Comparison of ENCODE assay signal across 22 mouse cellular contexts in genomic region chr5:4348334-4348733, GRCm38 (mm10).
A peak's percentile ranks its signal among the peaks of the same experiment; 100 is the strongest.
DNase-seq lines count a peak whose midpoint lies in the region; ATAC-seq lines count a peak whose summit lies in the region.
"Had no signal": no experiment of that assay in that cellular context is flagged by ENCODE, and none has a peak within 500 bp of the region (broad histone marks: within the 10 kb centered on the region; RNA-seq: fewer than 3 reads in every experiment).

No protein-coding gene starts in this region.

- 78% methylated on average over 4 of the region's 4 CpGs for WGBS in midbrain, embryonic 15.5 days

- H3K4me3 ChIP-seq in midbrain, embryonic 15.5 days, result no peak overlapping the region
- H3K4me3 ChIP-seq: embryonic facial prominence, embryonic 10.5 days; embryonic facial prominence, embryonic 12.5 days; forebrain, embryonic 13.5 days; forebrain, embryonic 15.5 days had no signal

- no peak for DNase-seq in cerebellum, adult 8-10 months
- DNase-seq in MN1 (ENCODE audit: low spot score), result no peak
- DNase-seq: adrenal gland, adult 2 months; adrenal gland, postnatal 10 days; adrenal gland, postnatal 25 days; cerebellum, adult 11 months; cerebellum, adult 18-20 months; cerebellum, adult 9-11 months; cerebellum, postnatal 14 days; cerebellum, postnatal 36 days; forebrain, postnatal 0 days had no signal

- H3K36me3 ChIP-seq in midbrain, embryonic 15.5 days (replicated peaks), result no peaks in the 10 kb centered on the region
- H3K36me3 ChIP-seq: embryonic facial prominence, embryonic 10.5 days; embryonic facial prominence, embryonic 12.5 days; forebrain, embryonic 15.5 days had no signal

- H3K9me3 ChIP-seq in midbrain, embryonic 15.5 days, result no peaks in the 10 kb centered on the region
- H3K9me3 ChIP-seq: embryonic facial prominence, embryonic 10.5 days; embryonic facial prominence, embryonic 12.5 days; forebrain, embryonic 13.5 days; forebrain, embryonic 15.5 days had no signal

- H3K9ac ChIP-seq in midbrain, embryonic 15.5 days, result no peak overlapping the region
- H3K9ac ChIP-seq: embryonic facial prominence, embryonic 12.5 days; forebrain, embryonic 13.5 days; forebrain, embryonic 15.5 days; forebrain, postnatal 0 days had no signal

- H3K4me2 ChIP-seq in midbrain, embryonic 15.5 days, result no peak overlapping the region
- H3K4me2 ChIP-seq: embryonic facial prominence, embryonic 12.5 days; forebrain, embryonic 13.5 days; forebrain, embryonic 15.5 days had no signal

- H3K4me1 ChIP-seq in midbrain, embryonic 15.5 days, result no peaks in the 10 kb centered on the region
- H3K4me1 ChIP-seq: embryonic facial prominence, embryonic 10.5 days; embryonic facial prominence, embryonic 12.5 days; forebrain, embryonic 13.5 days; forebrain, embryonic 15.5 days had no signal

- no peak overlapping the region for H3K27ac ChIP-seq in midbrain, embryonic 15.5 days
- H3K27ac ChIP-seq: embryonic facial prominence, embryonic 10.5 days; embryonic facial prominence, embryonic 12.5 days; forebrain, embryonic 13.5 days; forebrain, embryonic 15.5 days had no signal

- H3K27me3 ChIP-seq in midbrain, embryonic 15.5 days (replicated peaks), result no peaks in the 10 kb centered on the region
- H3K27me3 ChIP-seq: embryonic facial prominence, embryonic 12.5 days; forebrain, embryonic 13.5 days; forebrain, embryonic 15.5 days had no signal

- peak; percentile 64 for ATAC-seq in common myeloid progenitor, adult 5-6 weeks (replicated peaks; ENCODE audit: low read depth, poor library complexity, severe bottlenecking)
- peak; percentile 80 for ATAC-seq in granulocyte monocyte progenitor cell, adult 5-6 weeks (replicated peaks; ENCODE audit: poor library complexity, severe bottlenecking)
- peak; percentile 74 for ATAC-seq in megakaryocyte progenitor cell, adult 5-6 weeks (replicated peaks; ENCODE audit: poor library complexity)
- peak; percentile 31; the same call in 1 of the 2 replicates for ATAC-seq in neutrophil, adult 5-6 weeks (ENCODE audit: extremely low read depth, insufficient number of reproducible peaks, low FRiP score, poor library complexity, severe bottlenecking)
- ATAC-seq in midbrain, embryonic 15.5 days (replicated peaks), result no peak
- ATAC-seq: activated CD4-positive, CD25-positive, alpha-beta regulatory T cell, adult 4 months; forebrain, embryonic 13.5 days; forebrain, embryonic 15.5 days; forebrain, postnatal 0 days; Patski had no signal
